Mouse (Mus musculus) fat pad, adult 2 months (tissue): ENCODE measurements around the gene A430005L14Rik.
"Not testable (repeated sequence)": the region's sequence is repeated elsewhere in the genome, so short reads cannot be mapped to it uniquely, and the experiment has no call there.

Source experiments
- DNase-seq: peaks from one replicate; pipeline ENCODE4 v3.0.0-alpha.2; 2011; ENCODE audit warnings: low read depth, low spot score; ENCODE audit errors: extremely low read depth

Gene A430005L14Rik

GRCm38 (mm10) chr4:153956569-153957405 lies at the start of gene A430005L14Rik:
A430005L14Rik (plus strand) TSS chr4:153957237.
- DNase-seq: peak; percentile 36

GRCm38 (mm10) chr4:153907573-153907972 lies 49.5 kb upstream of the A430005L14Rik start:
- DNase-seq: no peak

DNA sequence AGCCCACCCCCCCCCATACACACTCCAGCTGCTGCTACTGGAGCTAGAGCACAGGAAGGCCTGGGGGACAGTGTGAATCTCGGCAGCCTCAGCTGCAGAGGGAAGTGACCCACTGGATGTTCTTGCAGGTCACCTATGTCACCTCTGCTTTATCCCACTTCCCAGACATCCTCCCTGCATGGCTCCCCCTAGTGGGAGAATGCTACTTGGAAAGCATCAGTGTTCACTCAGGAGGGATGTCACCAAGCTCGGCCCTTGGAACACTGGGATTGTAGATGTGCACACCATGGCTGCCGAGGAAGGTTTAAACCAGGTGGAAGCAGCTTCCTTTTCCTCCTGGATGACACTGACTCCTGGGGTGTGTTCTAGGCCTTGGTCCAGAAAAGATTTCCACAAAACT lies 43.4 kb upstream of the A430005L14Rik start:
- DNase-seq: no peak

GRCm38 (mm10) chr4:153917773-153918500 lies 39.1 kb upstream of the A430005L14Rik start:
- DNase-seq: no peak

- DNase-seq: no peak
Measured at GRCm38 (mm10) chr4:153920517-153921233, 36.4 kb upstream of the A430005L14Rik start.

GRCm38 (mm10) chr4:153922090-153922489 lies 34.9 kb upstream of the A430005L14Rik start:
- not testable (repeated sequence) for DNase-seq

DNA sequence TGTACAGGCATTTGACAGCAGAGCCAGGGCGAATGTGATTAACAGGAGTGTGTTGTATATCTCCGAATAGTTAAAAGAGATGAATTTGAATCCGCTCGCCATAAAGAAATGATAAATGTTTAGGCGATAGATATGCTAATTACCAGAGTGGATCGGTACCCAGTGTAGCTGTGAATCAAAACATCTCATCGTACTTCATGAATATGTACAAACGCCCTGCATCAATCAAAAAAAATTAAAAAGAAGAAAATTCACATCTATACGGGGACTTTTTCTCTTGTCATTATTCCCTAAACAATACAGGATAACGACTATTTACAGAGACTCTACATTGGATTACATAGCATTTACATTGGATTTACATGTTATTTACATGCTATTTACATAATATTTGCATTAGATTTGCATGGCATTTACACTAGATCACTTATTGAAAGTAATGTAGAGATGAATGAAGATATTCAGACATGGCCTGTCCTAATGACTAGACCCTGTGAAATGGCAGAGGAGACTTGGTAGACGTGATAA lies 28.2 kb upstream of the A430005L14Rik start:
- no peak for DNase-seq

- no peak for DNase-seq
Measured at GRCm38 (mm10) chr4:153929425-153929824, 27.6 kb upstream of the A430005L14Rik start.

- no peak for DNase-seq
Measured at GRCm38 (mm10) chr4:153929921-153930320, 27.1 kb upstream of the A430005L14Rik start.

DNA sequence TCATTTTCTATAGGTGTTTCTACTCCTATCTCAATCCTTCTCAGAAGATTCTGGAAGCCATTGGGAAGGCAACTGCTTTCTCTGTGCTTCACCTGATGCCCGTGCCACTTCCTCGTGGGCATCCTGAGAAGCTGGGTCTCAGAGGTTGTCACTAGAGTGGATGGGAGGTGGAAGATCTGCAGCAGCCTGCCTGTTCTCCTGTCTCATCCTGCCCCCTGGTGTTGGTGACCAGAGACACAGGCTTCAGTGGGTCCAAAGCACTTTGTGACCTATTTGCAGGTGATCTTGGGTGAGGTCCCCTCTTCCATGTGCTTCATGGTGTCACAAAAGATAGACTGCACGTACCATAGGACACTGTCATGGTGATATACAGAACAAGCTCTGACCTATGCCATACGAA lies 13.8 kb upstream of the A430005L14Rik start:
- no peak for DNase-seq

GRCm38 (mm10) chr4:153944261-153944660 lies 12.8 kb upstream of the A430005L14Rik start:
- no peak for DNase-seq

- DNase-seq: no peak
Measured at GRCm38 (mm10) chr4:153945741-153946140, 11.3 kb upstream of the A430005L14Rik start.

DNA sequence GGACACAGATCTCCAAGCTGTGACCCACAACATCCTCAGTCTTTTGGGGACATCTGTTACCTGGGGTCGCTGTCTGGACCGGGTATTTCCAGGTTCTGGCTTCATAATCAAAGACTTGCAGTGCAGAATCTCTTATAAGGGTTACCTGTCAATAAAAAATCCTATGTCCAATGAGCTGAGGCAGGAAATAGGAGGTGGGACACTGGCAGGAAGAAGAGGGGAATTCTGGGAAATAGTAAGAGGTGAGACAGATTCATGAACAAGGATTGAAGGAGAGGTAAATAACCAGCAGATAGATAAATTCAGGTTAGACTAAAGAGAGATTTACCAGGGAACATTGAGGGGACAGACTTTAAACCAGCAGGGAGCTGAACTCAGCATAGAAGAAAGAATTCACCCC lies 6.7 kb upstream of the A430005L14Rik start:
- DNase-seq: no peak

- DNase-seq: no peak
Measured at GRCm38 (mm10) chr4:153951150-153951549, 5.9 kb upstream of the A430005L14Rik start.

DNA sequence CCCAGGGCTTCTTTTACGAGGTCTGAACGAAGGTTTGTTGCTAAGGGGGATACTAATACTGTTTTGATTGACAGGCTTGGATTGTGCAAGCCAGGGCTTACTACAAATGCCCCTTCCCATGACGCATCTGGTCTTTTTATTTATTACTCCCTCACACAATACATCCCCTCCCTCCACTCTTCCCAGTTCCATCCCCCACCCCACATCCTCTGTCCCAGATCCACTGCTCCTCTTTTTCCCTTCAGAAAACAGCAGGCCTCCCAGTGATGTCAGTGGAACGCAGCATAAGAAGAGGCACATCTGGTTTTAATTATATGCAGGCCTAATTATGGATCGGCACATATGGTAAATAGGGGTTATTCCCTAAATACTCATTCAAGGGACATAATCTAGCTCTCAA lies 5.3 kb upstream of the A430005L14Rik start:
- no peak for DNase-seq

DNA sequence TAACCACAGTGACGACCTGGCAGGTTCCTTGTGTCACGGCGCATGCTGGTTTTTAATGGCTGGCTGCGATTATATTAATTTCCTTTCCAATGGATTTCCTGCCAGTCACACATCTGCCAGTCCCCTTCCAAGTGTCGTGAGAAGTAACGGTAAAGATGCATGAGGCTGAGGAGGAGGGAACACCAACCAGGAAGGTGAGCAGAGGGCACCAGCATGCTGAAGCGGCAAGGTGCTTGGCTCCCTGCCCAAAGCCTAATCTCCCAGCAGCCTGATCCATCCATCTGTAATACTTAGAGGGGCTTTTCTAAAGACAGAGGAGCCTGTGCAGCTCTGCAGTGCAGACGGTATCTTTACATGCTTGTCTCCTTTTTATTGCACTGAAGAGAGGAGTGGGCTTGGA lies 1.4 kb upstream of the A430005L14Rik start:
- no peak for DNase-seq

DNA sequence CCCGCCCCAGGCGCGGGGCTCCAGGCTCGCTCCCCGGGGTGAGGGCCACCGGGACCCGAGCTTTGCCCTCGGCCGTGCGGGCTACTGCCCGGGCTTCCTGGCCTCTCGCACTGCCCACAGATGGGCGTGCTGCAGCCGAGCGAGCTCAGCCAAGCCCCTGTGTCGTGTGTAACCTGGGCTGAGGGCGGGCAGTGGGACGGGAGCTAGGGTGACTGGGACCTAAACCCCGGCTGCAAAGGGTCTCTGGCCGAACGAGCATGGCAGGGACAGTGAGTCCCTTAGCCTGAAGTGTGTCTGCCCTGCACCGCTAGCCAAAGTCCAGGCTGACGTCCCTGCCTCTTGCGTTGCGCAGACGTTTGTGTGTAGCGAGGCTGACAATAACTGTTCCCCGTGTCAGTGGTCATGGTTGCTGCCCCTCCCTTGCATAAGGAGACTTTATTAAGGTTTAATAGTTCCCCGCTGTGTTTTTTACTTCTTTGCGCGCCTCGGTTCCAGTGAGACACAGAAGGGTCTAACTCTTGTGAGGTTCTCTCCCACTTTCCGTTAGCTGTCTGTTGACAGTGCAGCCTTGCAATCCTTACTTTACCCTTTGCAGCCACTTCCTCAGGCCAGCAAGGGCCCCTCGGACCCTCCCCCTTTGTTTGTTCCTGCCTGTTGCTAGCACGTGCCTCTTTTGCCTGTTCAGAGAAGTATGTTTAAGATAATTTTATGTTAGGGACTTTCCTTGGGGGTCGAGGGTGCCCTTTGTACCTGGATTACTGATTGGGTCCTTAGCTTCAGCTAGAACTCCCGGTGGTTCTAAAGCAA lies 610 bp downstream of the A430005L14Rik start:
- no peak for DNase-seq

DNA sequence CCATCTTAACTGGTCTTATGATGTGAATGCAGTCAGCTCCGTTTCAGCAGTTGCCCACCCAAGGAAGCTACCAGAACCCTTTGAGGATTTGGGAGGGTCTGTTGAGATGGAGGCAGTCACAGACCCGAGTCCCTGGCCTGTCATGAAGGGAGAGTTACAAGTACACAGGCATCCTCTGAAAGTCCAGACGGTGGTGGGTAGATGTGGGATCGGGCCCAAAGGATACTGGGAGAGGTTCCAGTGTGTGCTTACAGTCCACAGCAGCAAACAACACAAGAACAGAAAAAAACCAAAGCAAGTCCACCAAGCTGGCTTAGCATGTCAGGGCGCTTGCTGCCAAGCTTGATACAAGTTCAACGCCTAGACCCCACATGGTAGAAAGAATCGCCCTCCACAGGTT lies 5.6 kb downstream of the A430005L14Rik start:
- no peak for DNase-seq

- no peak for DNase-seq
Measured at GRCm38 (mm10) chr4:153966651-153967050, 9.6 kb downstream of the A430005L14Rik start.

GRCm38 (mm10) chr4:153967556-153967955 lies 10.5 kb downstream of the A430005L14Rik start:
- no peak for DNase-seq
